Mouse (Mus musculus) left cerebral cortex, postnatal 14 days (tissue): ENCODE results near the gene Zfp59. TPM values are rescaled to one million over a fixed set of nuclear protein-coding genes. Genes with fewer than 3 reads are reported as not detected.
A peak's percentile ranks its signal among the peaks of the same experiment; 100 is the strongest.
"Not testable (repeated sequence)": the region's sequence is repeated elsewhere in the genome, so short reads cannot be mapped to it uniquely, and the experiment has no call there.

ENCODE experiments used
- DNase-seq, 2 experiments: peaks; one replicate each; pipeline ENCODE4 v3.0.0; 2021 to 2022; ENCODE audit warnings: low spot score in 2 of 2, mixed read lengths in 1 of 2
- intact Hi-C: fragments of 180-260 bp; cut with DNase I; formaldehyde crosslinking; loops from one replicate; pipeline ENCODE4 v1.15.1; 2025
- long read RNA-seq, 2 experiments: library from polyadenylated mRNA; stranded (forward); transcript quantifications; one replicate each; pipeline ENCODE4 v2.0.0; 2021
- total RNA-seq, 2 experiments: library from RNA; stranded (reverse); gene quantifications; 2 replicates each; pipeline ENCODE4 v1.2.3; 2021

Gene Zfp59
- 1 to 10 TPM; 4.0 to 4.5 TPM for total RNA-seq
- long read RNA-seq, experiment 1, partial matches to known transcripts = 1 of 5 reads
- long read RNA-seq, experiment 1, other reads (novel, unspliced or antisense) = 1 of 5 reads
- long read RNA-seq, experiment 2, partial matches to known transcripts = 0 of 2 reads
- long read RNA-seq, experiment 2, other reads (novel, unspliced or antisense) = 1 of 2 reads

DNA sequence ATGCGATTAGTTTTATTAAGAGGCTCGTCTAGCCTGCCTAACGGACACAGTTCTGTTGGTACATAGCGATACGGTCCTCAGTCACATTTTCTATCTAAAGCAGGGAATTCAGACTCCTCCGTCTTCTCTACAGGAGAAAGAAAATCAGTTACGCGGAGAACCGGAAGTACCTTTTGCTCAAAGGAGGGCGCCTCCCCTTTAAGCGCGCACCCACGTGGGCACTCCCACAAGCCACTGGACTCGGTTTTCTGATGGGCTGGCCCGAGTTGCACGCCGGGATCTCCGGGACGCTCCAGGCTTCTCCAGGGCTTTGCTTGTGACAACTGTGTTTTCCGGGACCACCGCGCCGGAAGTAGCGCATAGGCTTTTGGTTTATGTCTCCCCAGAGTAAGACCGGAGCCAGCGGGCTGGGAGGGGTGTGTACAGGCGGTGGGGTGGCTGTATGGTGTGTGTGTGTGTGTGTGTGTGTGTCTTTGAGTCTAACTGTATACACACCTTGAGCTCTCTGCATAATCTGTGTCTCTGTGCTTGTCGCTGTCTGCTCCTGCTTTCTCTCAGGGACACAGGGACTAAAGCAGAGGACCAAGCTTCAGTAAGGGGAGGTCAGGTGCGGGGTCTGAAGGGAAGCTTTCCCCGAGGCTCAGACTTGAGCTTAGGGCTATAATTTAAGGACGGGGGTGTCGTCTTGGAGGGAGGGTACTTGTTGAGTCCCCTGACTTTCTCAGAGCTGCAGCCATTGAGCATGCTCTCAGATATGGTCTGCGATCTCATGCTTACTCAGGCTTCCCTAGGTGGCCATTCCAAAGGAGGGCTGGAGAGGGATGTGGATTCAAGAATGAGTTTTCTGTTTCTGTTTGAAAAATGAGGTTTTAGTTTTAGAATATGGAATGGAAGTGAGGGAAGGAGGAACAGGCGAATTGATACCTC lies at the start of gene Zfp59:
Gene Zfp59 (plus strand): TSS at position 285 of the 927 bp plus-strand sequence.
- intact Hi-C loops = loop anchor here (5.0 kb wide), 1 partner anchor 89 kb away; the partner anchor contains the start of gene Zfp974
- DNase-seq = peak; percentile 90 to 95

- peak in 1 of 2 experiments; percentile 20 for DNase-seq
- intact Hi-C loops = no loop called here
These were observed 49.1 kb upstream of the Zfp59 start for GRCm38 (mm10) chr7:27789306-27789705.

DNA sequence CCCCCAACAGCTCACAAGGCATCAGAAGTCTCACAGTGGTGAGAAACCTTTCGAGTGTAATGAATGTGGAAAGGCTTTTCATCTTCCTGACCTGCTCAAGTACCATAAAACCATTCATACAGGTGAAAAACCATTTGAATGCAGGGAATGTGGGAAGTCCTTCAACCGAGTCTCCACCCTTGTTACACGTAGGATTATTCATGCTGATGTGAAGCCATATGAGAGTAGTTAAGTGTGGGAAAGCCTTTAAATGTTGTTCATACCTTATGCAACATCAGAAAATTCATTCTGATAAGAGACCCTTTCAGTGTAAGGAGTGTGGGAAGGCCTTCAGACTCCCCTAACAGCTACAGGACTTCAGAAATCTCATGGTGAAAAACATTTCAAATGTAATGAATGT lies 44.5 kb upstream of the Zfp59 start:
- DNase-seq, intact Hi-C loops: not testable (repeated sequence)

- intact Hi-C loops = no loop called here
- no peak for DNase-seq
These were observed 43.8 kb upstream of the Zfp59 start for GRCm38 (mm10) chr7:27794566-27794965.

- DNase-seq = no peak
- intact Hi-C loops = no loop called here
These were observed 40.2 kb upstream of the Zfp59 start for GRCm38 (mm10) chr7:27797906-27798811.

- intact Hi-C loops = no loop called here
- peak in 1 of 2 experiments; percentile 22 for DNase-seq
These were observed 37.3 kb upstream of the Zfp59 start for GRCm38 (mm10) chr7:27801137-27801536.

- DNase-seq = no peak
- intact Hi-C loops = no loop called here
These were observed 35.4 kb upstream of the Zfp59 start for GRCm38 (mm10) chr7:27802986-27803385.

DNA sequence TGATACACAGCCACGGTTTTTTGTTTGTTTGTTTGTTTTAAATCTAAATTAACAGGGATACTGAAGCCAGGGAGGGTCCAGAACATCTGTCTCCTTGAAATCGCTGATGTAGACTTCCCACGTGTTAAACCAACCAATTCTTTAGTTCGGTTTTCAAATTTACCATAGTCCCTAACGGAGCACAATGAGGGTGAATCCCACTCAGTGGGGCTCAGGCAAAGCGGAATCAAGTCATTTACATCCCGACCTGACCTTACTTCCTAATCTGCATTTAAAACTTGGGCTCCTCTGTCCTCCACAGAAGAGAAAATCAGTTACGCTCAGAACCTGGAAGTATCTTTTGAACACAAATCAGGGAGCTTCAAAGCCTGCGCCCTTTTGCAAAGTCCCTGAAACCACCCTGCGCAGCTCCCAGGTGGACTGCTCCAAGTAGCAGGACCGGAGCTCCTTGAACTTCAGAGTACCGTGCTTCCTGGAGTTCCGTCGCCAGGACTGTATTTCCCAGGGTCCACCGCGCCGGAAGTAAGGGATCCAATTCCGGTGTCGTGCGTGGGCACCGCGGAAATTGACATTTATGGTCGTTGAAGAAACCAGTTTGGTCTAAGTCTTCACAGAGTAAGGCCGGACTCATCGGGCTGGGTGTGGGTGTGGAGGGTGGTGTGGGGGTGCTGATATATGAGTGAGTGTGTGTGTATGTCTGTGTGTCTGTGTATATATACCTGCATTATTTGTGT lies 33.9 kb upstream of the Zfp59 start:
- DNase-seq = peak; percentile 81 to 86
- intact Hi-C loops = no loop called here

DNA sequence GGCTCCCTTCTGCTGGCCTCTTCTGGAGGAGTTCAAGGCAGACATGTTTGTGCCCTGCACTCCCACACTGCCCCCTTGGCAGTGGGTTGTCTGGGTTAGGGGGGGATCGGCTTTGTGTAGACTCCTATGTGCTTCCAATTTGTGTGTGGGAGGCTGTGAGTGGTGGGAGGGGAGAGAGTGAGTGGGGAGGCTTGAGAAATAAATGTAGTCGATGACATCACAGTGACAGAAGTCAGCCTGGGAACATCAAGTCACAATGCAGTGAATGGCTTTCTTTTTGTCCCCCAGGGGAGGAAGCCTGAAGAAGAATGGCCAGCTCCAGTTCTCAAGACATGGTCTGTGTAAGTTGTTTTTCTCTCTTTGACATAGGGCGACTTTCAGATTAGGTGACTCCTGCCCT lies 31.5 kb upstream of the Zfp59 start, which contains the start of gene Zfp626:
Gene Zfp626 (plus strand): TSS at position 301 of the 400 bp plus-strand sequence.
- DNase-seq, intact Hi-C loops: not testable (repeated sequence)

- DNase-seq, intact Hi-C loops: not testable (repeated sequence)
These were observed 31.1 kb upstream of the Zfp59 start for GRCm38 (mm10) chr7:27807305-27807704.

DNA sequence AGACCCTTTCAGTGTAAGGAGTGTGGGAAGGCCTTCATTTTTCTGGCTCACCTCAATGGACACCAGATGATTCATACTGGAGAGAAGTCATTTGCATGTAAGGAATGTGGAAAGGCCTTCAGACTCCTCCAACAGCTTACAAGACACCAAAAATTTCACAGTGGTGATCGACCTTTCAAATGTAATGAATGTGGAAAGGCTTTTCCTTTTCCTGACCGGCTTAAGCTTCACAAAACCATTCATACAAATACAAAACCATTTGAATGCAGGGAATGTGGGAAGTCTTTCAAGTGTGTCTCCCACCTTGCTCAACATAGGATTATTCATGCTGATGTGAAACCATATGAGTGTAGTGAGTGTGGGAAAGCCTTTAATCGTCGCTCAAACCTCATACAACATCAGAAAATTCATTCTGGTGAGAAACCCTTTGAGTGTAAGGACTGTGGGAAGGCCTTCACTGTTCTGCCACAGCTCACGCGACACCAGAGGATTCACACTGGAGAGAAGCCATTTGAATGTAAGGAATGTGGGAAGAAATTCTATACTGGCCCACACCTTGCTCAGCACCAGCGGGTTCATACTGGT lies 19.8 kb upstream of the Zfp59 start:
- no peak for DNase-seq
- intact Hi-C loops = no loop called here

GRCm38 (mm10) chr7:27822611-27823010 lies 15.8 kb upstream of the Zfp59 start:
- DNase-seq = no peak
- intact Hi-C loops = no loop called here

DNA sequence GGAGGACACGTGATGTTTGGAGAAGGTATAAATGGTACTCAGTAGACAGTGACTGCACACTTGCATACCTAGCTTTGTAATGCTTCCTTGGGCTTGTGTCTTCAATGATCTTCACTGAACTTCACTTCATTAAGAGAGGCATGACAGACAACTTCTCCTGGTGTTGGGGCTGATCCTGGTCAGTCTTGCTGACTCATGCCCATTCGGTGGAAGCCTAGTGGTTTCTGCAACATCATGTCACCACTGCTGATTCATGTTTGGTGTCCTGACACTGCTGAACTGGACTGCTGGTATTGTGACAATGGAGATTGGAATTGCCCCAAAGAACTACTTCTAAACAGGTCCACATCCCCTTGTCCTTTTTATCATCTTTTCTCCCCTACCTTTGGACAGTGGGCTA lies 4.3 kb upstream of the Zfp59 start:
- DNase-seq = no peak
- intact Hi-C loops = no loop called here

DNA sequence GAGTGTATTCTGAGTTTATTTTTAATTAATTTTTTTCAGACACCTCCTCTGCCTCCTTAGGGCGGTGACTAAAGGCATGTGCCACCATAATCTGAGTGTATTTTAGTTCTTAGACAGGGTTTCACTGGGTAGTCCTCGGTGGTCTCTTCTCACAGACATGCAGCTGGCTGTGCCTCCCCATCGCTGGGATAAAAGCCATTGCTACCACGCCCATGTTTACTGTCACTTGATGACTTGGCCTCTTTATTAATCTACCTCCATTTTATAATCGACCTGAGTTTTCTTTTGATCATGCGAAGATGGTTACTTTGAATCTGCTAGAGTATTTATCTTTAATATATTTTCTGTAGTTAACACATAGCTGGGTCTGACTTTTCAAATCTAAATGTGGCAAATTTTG lies 511 bp upstream of the Zfp59 start:
- DNase-seq = no peak
- intact Hi-C loops = loop anchor here (5.0 kb wide), 1 partner anchor 89 kb away; the partner anchor contains the start of gene Zfp974

- no peak for DNase-seq
- intact Hi-C loops = loop anchor here (5.0 kb wide), 1 partner anchor 88 kb away; the partner anchor contains the start of gene Zfp974
These were observed 1.2 kb downstream of the Zfp59 start for GRCm38 (mm10) chr7:27839596-27839995.

GRCm38 (mm10) chr7:27840104-27840503 lies 1.7 kb downstream of the Zfp59 start:
- DNase-seq = no peak
- intact Hi-C loops = no loop called here

- intact Hi-C loops = no loop called here
- DNase-seq = no peak
These were observed 18.8 kb downstream of the Zfp59 start, which contains the start of gene Zfp607a for GRCm38 (mm10) chr7:27857227-27857626. Gene Zfp607a (plus strand): TSS chr7:27857527.
